Mouse (Mus musculus): Measurements from ENCODE around the gene Gclc. TPM values are rescaled to one million over a fixed set of nuclear protein-coding genes. Genes with fewer than 3 reads are reported as not detected.

Gene Gclc
- polyA plus RNA-seq, 1 experiment from 2014 or later = 16.0 TPM

GRCm38 (mm10) chr9:77717831-77718435, 36.4 kb upstream of the Gclc start:
- H3K27me3 ChIP-seq (replicated peaks; ENCODE audit: control insufficient read depth, insufficient read depth, low read length) = no peaks in the 10 kb centered on the region
- no peak overlapping the region for H3K4me2 ChIP-seq (ENCODE audit: low read length)
- H3K4me1 ChIP-seq (replicated peaks; ENCODE audit: control insufficient read depth, insufficient read depth, low read length) = no peaks in the 10 kb centered on the region
- H3K9ac ChIP-seq (replicated peaks; ENCODE audit: low read depth, low read length) = no peak overlapping the region
- H3K4me3 ChIP-seq (replicated peaks; ENCODE audit: low read length) = no peak overlapping the region
- no peaks in the 10 kb centered on the region for H3K36me3 ChIP-seq (ENCODE audit: control insufficient read depth, insufficient read depth)
- ATAC-seq = no peak
- no peaks in the 10 kb centered on the region for H3K9me3 ChIP-seq (ENCODE audit: control insufficient read depth, low read length)
- H3K27ac ChIP-seq (ENCODE audit: low read length) = no peak overlapping the region
- WGBS = 66% methylated on average over 5 of the region's 5 CpGs

- Histone ChIP-seq H3K4me1 (replicated peaks; ENCODE audit: control insufficient read depth, insufficient read depth, low read length) (no peaks in the 10 kb centered on the region), H3K4me2 (ENCODE audit: low read length) (no peak overlapping the region), H3K9me3 (ENCODE audit: control insufficient read depth, low read length) (no peaks in the 10 kb centered on the region), H3K9ac (replicated peaks; ENCODE audit: low read depth, low read length) (no peak overlapping the region), H3K27me3 (replicated peaks; ENCODE audit: control insufficient read depth, insufficient read depth, low read length) (no peaks in the 10 kb centered on the region), H3K36me3 (ENCODE audit: control insufficient read depth, insufficient read depth) (no peaks in the 10 kb centered on the region), H3K4me3 (replicated peaks; ENCODE audit: low read length) (no peak overlapping the region), H3K27ac (ENCODE audit: low read length) (no peak overlapping the region)
- WGBS = 58% methylated on average over 8 of the region's 8 CpGs
- no peak for ATAC-seq
Measured at GRCm38 (mm10) chr9:77718816-77719411, 35.4 kb upstream of the Gclc start.

GRCm38 (mm10) chr9:77719675-77720074, 34.7 kb upstream of the Gclc start:
- 87% methylated on average over 1 of the region's 1 CpGs for WGBS
- Histone ChIP-seq H3K27ac (ENCODE audit: low read length) (no peak overlapping the region), H3K4me2 (ENCODE audit: low read length) (no peak overlapping the region), H3K9ac (replicated peaks; ENCODE audit: low read depth, low read length) (no peak overlapping the region), H3K9me3 (ENCODE audit: control insufficient read depth, low read length) (no peaks in the 10 kb centered on the region), H3K27me3 (replicated peaks; ENCODE audit: control insufficient read depth, insufficient read depth, low read length) (no peaks in the 10 kb centered on the region), H3K36me3 (ENCODE audit: control insufficient read depth, insufficient read depth) (no peaks in the 10 kb centered on the region), H3K4me3 (replicated peaks; ENCODE audit: low read length) (no peak overlapping the region), H3K4me1 (replicated peaks; ENCODE audit: control insufficient read depth, insufficient read depth, low read length) (no peaks in the 10 kb centered on the region)
- ATAC-seq = no peak

GRCm38 (mm10) chr9:77722381-77722780, 32.0 kb upstream of the Gclc start:
- 89% methylated on average over 1 of the region's 1 CpGs for WGBS
- no peak for ATAC-seq
- no peak overlapping the region for H3K27ac ChIP-seq (ENCODE audit: low read length)
- H3K27me3 ChIP-seq (replicated peaks; ENCODE audit: control insufficient read depth, insufficient read depth, low read length) = no peaks in the 10 kb centered on the region
- H3K9me3 ChIP-seq (ENCODE audit: control insufficient read depth, low read length) = no peaks in the 10 kb centered on the region
- no peak overlapping the region for H3K9ac ChIP-seq (replicated peaks; ENCODE audit: low read depth, low read length)
- no peaks in the 10 kb centered on the region for H3K36me3 ChIP-seq (ENCODE audit: control insufficient read depth, insufficient read depth)
- no peaks in the 10 kb centered on the region for H3K4me1 ChIP-seq (replicated peaks; ENCODE audit: control insufficient read depth, insufficient read depth, low read length)
- H3K4me3 ChIP-seq (replicated peaks; ENCODE audit: low read length) = no peak overlapping the region
- H3K4me2 ChIP-seq (ENCODE audit: low read length) = no peak overlapping the region

- Histone ChIP-seq H3K4me2 (ENCODE audit: low read length) (no peak overlapping the region), H3K27me3 (replicated peaks; ENCODE audit: control insufficient read depth, insufficient read depth, low read length) (no peaks in the 10 kb centered on the region), H3K9me3 (ENCODE audit: control insufficient read depth, low read length) (no peaks in the 10 kb centered on the region), H3K4me3 (replicated peaks; ENCODE audit: low read length) (no peak overlapping the region), H3K36me3 (ENCODE audit: control insufficient read depth, insufficient read depth) (no peaks in the 10 kb centered on the region), H3K9ac (replicated peaks; ENCODE audit: low read depth, low read length) (no peak overlapping the region), H3K27ac (ENCODE audit: low read length) (no peak overlapping the region), H3K4me1 (replicated peaks; ENCODE audit: control insufficient read depth, insufficient read depth, low read length) (no peaks in the 10 kb centered on the region)
- ATAC-seq = no peak
- WGBS = 80% methylated on average over 6 of the region's 6 CpGs
Measured at GRCm38 (mm10) chr9:77724216-77724615, 30.1 kb upstream of the Gclc start.

GRCm38 (mm10) chr9:77725448-77725847, 28.9 kb upstream of the Gclc start:
- 93% methylated on average over 8 of the region's 8 CpGs for WGBS
- Histone ChIP-seq H3K9ac (replicated peaks; ENCODE audit: low read depth, low read length) (no peak overlapping the region), H3K4me1 (replicated peaks; ENCODE audit: control insufficient read depth, insufficient read depth, low read length) (no peaks in the 10 kb centered on the region), H3K36me3 (ENCODE audit: control insufficient read depth, insufficient read depth) (no peaks in the 10 kb centered on the region), H3K27me3 (replicated peaks; ENCODE audit: control insufficient read depth, insufficient read depth, low read length) (no peaks in the 10 kb centered on the region), H3K9me3 (ENCODE audit: control insufficient read depth, low read length) (no peaks in the 10 kb centered on the region), H3K4me2 (ENCODE audit: low read length) (no peak overlapping the region), H3K4me3 (replicated peaks; ENCODE audit: low read length) (no peak overlapping the region), H3K27ac (ENCODE audit: low read length) (no peak overlapping the region)
- no peak for ATAC-seq

- no peaks in the 10 kb centered on the region for H3K27me3 ChIP-seq (replicated peaks; ENCODE audit: control insufficient read depth, insufficient read depth, low read length)
- 86% methylated on average over 6 of the region's 6 CpGs for WGBS
- no peak overlapping the region for H3K9ac ChIP-seq (replicated peaks; ENCODE audit: low read depth, low read length)
- H3K4me2 ChIP-seq (ENCODE audit: low read length) = no peak overlapping the region
- no peaks in the 10 kb centered on the region for H3K36me3 ChIP-seq (ENCODE audit: control insufficient read depth, insufficient read depth)
- ATAC-seq = no peak
- no peaks in the 10 kb centered on the region for H3K9me3 ChIP-seq (ENCODE audit: control insufficient read depth, low read length)
- no peak overlapping the region for H3K27ac ChIP-seq (ENCODE audit: low read length)
- no peak overlapping the region for H3K4me3 ChIP-seq (replicated peaks; ENCODE audit: low read length)
- no peaks in the 10 kb centered on the region for H3K4me1 ChIP-seq (replicated peaks; ENCODE audit: control insufficient read depth, insufficient read depth, low read length)
Measured at GRCm38 (mm10) chr9:77726018-77726684, 28.2 kb upstream of the Gclc start.

GRCm38 (mm10) chr9:77727012-77727411, 27.3 kb upstream of the Gclc start:
- Histone ChIP-seq H3K27me3 (replicated peaks; ENCODE audit: control insufficient read depth, insufficient read depth, low read length) (no peaks in the 10 kb centered on the region), H3K4me2 (ENCODE audit: low read length) (no peak overlapping the region), H3K36me3 (ENCODE audit: control insufficient read depth, insufficient read depth) (no peaks in the 10 kb centered on the region), H3K27ac (ENCODE audit: low read length) (no peak overlapping the region), H3K4me3 (replicated peaks; ENCODE audit: low read length) (no peak overlapping the region), H3K4me1 (replicated peaks; ENCODE audit: control insufficient read depth, insufficient read depth, low read length) (no peaks in the 10 kb centered on the region), H3K9me3 (ENCODE audit: control insufficient read depth, low read length) (no peaks in the 10 kb centered on the region), H3K9ac (replicated peaks; ENCODE audit: low read depth, low read length) (no peak overlapping the region)
- WGBS = 84% methylated on average over 2 of the region's 2 CpGs
- no peak for ATAC-seq

GRCm38 (mm10) chr9:77732067-77732466, 22.3 kb upstream of the Gclc start:
- Histone ChIP-seq H3K36me3 (ENCODE audit: control insufficient read depth, insufficient read depth) (no peaks in the 10 kb centered on the region), H3K4me3 (replicated peaks; ENCODE audit: low read length) (no peak overlapping the region), H3K27ac (ENCODE audit: low read length) (no peak overlapping the region), H3K4me1 (replicated peaks; ENCODE audit: control insufficient read depth, insufficient read depth, low read length) (no peaks in the 10 kb centered on the region), H3K27me3 (replicated peaks; ENCODE audit: control insufficient read depth, insufficient read depth, low read length) (no peaks in the 10 kb centered on the region), H3K9ac (replicated peaks; ENCODE audit: low read depth, low read length) (no peak overlapping the region), H3K9me3 (ENCODE audit: control insufficient read depth, low read length) (no peaks in the 10 kb centered on the region), H3K4me2 (ENCODE audit: low read length) (no peak overlapping the region)
- WGBS = 56% methylated on average over 3 of the region's 3 CpGs
- ATAC-seq = no peak

Measured in forebrain, embryonic 16.5 days (tissue).